Mouse (Mus musculus): ENCODE data around the gene Esp34.

Gene Esp34

GRCm38 (mm10) chr17:38553892-38554291 lies at the start of gene Esp34:
Esp34 (plus strand) TSS chr17:38554192.
- no peak for DNase-seq (ENCODE audit: low spot score in 2 of 2)

GRCm38 (mm10) chr17:38562527-38562926 lies 8.5 kb downstream of the Esp34 start:
- no peak for DNase-seq (ENCODE audit: low spot score in 2 of 2)
